Mouse (Mus musculus) ES-E14 (cell line): ENCODE measurements around the gene Spryd4. TPM values are rescaled to one million over a fixed set of nuclear protein-coding genes. Genes with fewer than 3 reads are reported as not detected.
A peak's percentile ranks its signal among the peaks of the same experiment; 100 is the strongest.

Source experiments
- DNase-seq: peaks from one replicate; pipeline ENCODE4 v3.0.0-alpha.2; 2013; ENCODE audit warnings: low read depth, low spot score
- H3K27ac ChIP-seq: 2 replicates; pipeline ENCODE4 v1.5.1; 2012; ENCODE audit warnings: low read depth, mild to moderate bottlenecking, low read length, moderate library complexity, mixed read lengths; ENCODE audit not compliant: poor library complexity, insufficient read depth, severe bottlenecking
- H3K36me3 ChIP-seq: 2 replicates; pipeline ENCODE4 v1.6.1; 2012; ENCODE audit warnings: mild to moderate bottlenecking, low read length, moderate library complexity, mixed read lengths; ENCODE audit not compliant: control insufficient read depth, poor library complexity, insufficient read depth, severe bottlenecking
- H3K4me1 ChIP-seq, 2 experiments: fragments of 150-350 bp in 1 of 2; sonication (generic) in 1 of 2; 2 replicates each; pipeline ENCODE4 v1.6.1; 2012; ENCODE audit warnings: low read length in 2 of 2, mild to moderate bottlenecking in 1 of 2, mixed read lengths in 1 of 2; ENCODE audit not compliant: control insufficient read depth in 2 of 2, insufficient read depth in 2 of 2, poor library complexity in 1 of 2
- H3K4me3 ChIP-seq, 2 experiments: fragments of 150-350 bp in 1 of 2; sonication (generic) in 1 of 2; 2 replicates each; pipeline ENCODE4 v1.5.1; 2012; ENCODE audit warnings: low read length in 2 of 2, low read depth in 1 of 2, mild to moderate bottlenecking in 1 of 2, mixed read lengths in 1 of 2; ENCODE audit not compliant: insufficient read depth in 1 of 2, poor library complexity in 1 of 2, severe bottlenecking in 1 of 2
- H3K9ac ChIP-seq: 2 replicates; pipeline ENCODE4 v1.6.1; 2012; ENCODE audit warnings: low read depth, mild to moderate bottlenecking, low read length, mixed read lengths; ENCODE audit not compliant: poor library complexity, insufficient read depth, severe bottlenecking
- H3K9me3 ChIP-seq: fragments of 150-350 bp; sonication (generic); 2 replicates; pipeline ENCODE4 v1.6.1; 2012; ENCODE audit warnings: low read depth, mild to moderate bottlenecking, low read length; ENCODE audit not compliant: control insufficient read depth, insufficient read depth
- CHD2 ChIP-seq: IDR thresholded peaks from 2 replicates; pipeline ENCODE4 v1.6.1; 2014; ENCODE audit warnings: mild to moderate bottlenecking, low read depth, low read length, inconsistent platforms
- HCFC1 ChIP-seq: IDR thresholded peaks from 2 replicates; pipeline ENCODE4 v1.6.1; 2012; ENCODE audit warnings: low read length, inconsistent platforms, borderline replicate concordance; ENCODE audit not compliant: insufficient read depth
- MAFK ChIP-seq: IDR thresholded peaks from 2 replicates; pipeline ENCODE4 v1.6.1; 2014; ENCODE audit warnings: mild to moderate bottlenecking, low read depth, low read length, inconsistent platforms; ENCODE audit not compliant: insufficient read depth
- ZC3H11A ChIP-seq: IDR thresholded peaks from 2 replicates; pipeline ENCODE4 v1.6.1; 2012; ENCODE audit warnings: low read depth, mild to moderate bottlenecking, inconsistent platforms, low read length, borderline replicate concordance
- ZNF384 ChIP-seq: IDR thresholded peaks from 2 replicates; pipeline ENCODE4 v1.6.1; 2012; ENCODE audit warnings: low read depth, low read length, inconsistent platforms
- in situ Hi-C, 2 experiments: fragments of 600-800 bp; cut with MboI; formaldehyde crosslinking; loops; one replicate each; pipeline ENCODE4 v1.15.1; 2025; ENCODE audit warnings: low sequenced_read_pairs in 2 of 2, inconsistent platforms in 1 of 2; ENCODE audit not compliant: unreplicated experiment in 2 of 2
- total RNA-seq: library from RNA; depleted of rRNA; stranded (reverse); fragments of 300-350 nt; gene quantifications from 2 replicates; pipeline ENCODE4 v1.2.3, GENCODE M21; 2012

The Spryd4 gene
- total RNA-seq, 1 experiment = 24.9 TPM

DNA sequence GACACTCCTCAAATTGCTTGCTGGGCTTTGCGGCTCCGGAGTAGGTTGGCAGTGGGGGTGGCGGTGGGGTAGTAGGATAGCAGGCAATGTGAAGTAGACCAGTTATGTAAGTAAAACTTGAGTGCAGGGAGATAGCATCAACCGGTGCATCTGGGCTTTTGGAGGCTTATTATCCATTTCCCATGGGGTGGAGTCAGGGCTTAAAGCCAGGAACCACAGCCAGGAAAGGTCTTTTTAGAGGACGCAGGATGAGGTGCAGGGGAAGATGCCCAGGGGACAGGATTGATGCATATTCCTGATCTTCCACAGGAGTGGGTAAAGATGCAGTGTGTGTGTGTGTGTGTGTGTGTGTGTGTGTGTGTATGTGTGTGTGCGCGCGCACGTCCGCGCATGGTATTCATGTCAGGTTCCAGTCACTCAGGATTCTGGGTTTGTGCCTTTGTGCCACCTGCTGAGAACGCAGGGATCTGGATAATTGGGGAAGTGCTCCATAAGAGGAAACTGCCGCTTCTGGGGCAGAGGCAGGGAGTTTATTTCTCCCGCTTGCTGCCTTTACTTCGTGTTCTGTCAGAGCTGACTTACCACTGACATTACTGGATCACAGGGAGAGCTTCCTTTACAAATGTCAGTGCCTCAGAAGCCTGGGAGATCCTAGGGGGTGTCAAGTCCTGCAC, 26.3 kb upstream of the Spryd4 start:
- no peak for DNase-seq
- H3K4me1 ChIP-seq = peaks cover 0 to 19% of the 10 kb centered on the region in 2 experiments; a peak in 1 of 4 replicates
- H3K36me3 ChIP-seq = peaks cover 34% of the 10 kb centered on the region
- no peak overlapping the region for H3K27ac ChIP-seq
- H3K4me3 ChIP-seq = no peak overlapping the region
- no peak overlapping the region for H3K9ac ChIP-seq
- in situ Hi-C loops = no loop called here
- no peak for TF ChIP-seq CHD2
- TF ChIP-seq HCFC1 = no peak
- TF ChIP-seq ZC3H11A = no peak
- H3K9me3 ChIP-seq = no peaks in the 10 kb centered on the region

DNA sequence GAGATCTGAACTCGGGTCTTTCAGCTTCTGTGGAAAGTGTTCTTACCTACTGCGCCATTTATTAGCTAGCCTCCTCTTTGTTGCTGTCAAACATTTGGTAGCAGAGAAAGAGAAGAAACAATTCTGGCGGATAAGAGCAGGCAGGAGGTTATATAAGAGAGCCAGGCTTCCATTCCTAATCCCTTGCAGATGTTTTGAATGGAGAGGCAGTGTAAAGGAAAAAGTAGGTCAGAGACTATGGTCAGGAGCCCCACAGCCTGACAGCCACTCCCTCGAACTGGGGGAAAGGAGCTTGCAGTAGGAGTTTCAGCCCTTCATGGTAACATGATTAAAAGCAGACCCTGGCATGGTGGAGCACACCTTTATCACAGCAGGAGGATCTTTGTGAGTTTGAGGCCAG, 24.7 kb upstream of the Spryd4 start:
- H3K27ac ChIP-seq = no peak overlapping the region
- peaks cover 0 to 19% of the 10 kb centered on the region in 2 experiments; a peak in 2 of 4 replicates for H3K4me1 ChIP-seq
- H3K9ac ChIP-seq = no peak overlapping the region
- no peak for TF ChIP-seq ZNF384
- no peak for TF ChIP-seq MAFK
- no peak for TF ChIP-seq HCFC1
- TF ChIP-seq ZC3H11A = no peak
- TF ChIP-seq CHD2 = no peak
- in situ Hi-C loops = no loop called here
- H3K4me3 ChIP-seq = no peak overlapping the region
- DNase-seq = no peak
- H3K9me3 ChIP-seq = no peaks in the 10 kb centered on the region
- H3K36me3 ChIP-seq = peaks cover 24% of the 10 kb centered on the region

DNA sequence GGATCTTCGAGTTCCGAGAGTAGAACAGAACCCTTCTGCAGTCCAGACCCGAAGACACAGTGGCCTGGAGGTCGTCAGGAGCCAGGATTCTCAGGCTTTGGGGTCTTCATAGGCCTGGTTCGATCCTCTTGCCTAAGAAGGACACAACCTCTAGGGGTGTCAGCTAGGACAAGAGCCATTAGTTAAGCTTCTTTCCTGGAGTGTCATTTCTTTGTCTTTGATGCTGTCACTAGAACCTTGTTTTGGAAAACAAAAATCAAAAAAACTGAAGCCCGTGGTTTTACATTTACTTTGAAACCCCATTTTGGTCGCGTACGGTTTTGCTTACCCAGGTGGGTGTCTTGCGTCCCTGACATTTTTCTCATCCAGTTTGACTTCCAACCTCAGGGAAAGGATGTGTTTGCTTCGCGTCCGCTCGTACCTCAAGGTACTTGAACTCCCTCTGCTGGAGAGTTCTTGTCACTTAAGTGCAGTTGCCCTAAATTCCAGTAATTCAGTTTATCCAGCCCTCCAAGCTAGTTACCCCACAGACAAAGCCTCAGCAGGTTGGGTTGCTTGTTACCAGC, 20.9 kb upstream of the Spryd4 start:
- in situ Hi-C loops = no loop called here
- H3K9ac ChIP-seq = peak overlapping the region; percentile 100
- H3K9me3 ChIP-seq = no peaks in the 10 kb centered on the region
- no peak for TF ChIP-seq MAFK
- TF ChIP-seq ZC3H11A = no peak
- TF ChIP-seq HCFC1 = no peak
- no peak for TF ChIP-seq ZNF384
- TF ChIP-seq CHD2 = no peak
- peak; percentile 65 for DNase-seq
- peaks cover 13% of the 10 kb centered on the region for H3K36me3 ChIP-seq
- H3K4me1 ChIP-seq = peaks cover 0 to 13% of the 10 kb centered on the region in 2 experiments; a peak in 2 of 4 replicates
- H3K4me3 ChIP-seq = peak overlapping the region; percentile 92 to 99
- H3K27ac ChIP-seq = peak overlapping the region; percentile 99

DNA sequence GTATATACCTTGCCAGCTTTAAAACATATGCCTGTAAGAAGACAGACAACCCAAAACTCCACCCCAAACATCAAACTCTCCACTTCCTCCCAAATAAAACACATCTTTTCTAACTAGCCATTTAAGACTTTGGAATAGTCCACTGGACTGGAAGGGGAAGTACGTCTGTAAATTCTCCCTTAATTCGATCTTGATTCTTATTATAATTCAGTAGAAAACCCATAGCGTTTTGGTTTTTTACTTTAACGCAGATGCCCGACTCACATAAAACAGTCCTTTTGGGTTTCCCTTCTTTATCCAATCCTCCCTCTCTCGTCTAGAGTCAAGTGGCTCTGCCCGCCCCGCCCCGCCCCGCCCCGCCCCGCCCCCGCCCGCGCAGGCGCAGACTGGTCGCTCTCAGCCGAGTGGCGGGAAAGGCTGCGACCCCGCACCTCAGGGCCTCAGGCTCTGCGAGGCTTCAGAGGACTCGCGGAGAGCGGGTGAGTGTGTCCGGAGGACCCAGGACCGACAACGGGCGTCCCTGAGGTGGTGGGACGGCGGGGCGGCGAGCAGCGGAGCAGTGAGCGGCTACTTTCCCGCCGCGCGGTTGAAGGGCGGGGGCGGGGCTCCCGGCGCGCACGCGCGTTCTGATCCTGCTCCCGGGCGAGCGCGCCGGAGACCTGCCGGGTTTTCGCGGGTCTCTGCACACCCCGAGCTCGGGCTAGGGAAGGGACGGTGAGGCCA, 20.3 kb upstream of the Spryd4 start, which contains the start of gene Timeless:
Gene Timeless (plus strand): TSS at position 369 of the 723 bp plus-strand sequence.
- no peaks in the 10 kb centered on the region for H3K9me3 ChIP-seq
- H3K27ac ChIP-seq = peak within 1 kb of the TSS; percentile 99
- H3K36me3 ChIP-seq = peaks cover 13% of the 10 kb centered on the region
- peak within 1 kb of the TSS; percentile 100 for H3K9ac ChIP-seq
- DNase-seq = peak; percentile 65
- H3K4me1 ChIP-seq = peaks cover 0 to 13% of the 10 kb centered on the region in 2 experiments; a peak in 2 of 4 replicates
- in situ Hi-C loops = no loop called here
- H3K4me3 ChIP-seq = peak within 1 kb of the TSS; percentile 92 to 99
- TF ChIP-seq ZC3H11A (no peak), MAFK (no peak), CHD2 (no peak)
